Mouse (Mus musculus) spleen, adult 2 months (tissue): Measurements from ENCODE around the gene Prdx6.

Source experiments
- CTCF ChIP-seq: fragments of 200-500 bp; IDR thresholded peaks from 2 replicates; pipeline ENCODE4 v1.5.1; 2011; ENCODE audit warnings: mild to moderate bottlenecking, inconsistent platforms; ENCODE audit not compliant: insufficient read depth, insufficient read length, insufficient replicate concordance; ENCODE audit errors: extremely low read depth
- POLR2A ChIP-seq: fragments of 200-500 bp; IDR thresholded peaks from 2 replicates; pipeline ENCODE4 v1.6.1; 2011; ENCODE audit warnings: low read depth, low read length, inconsistent platforms

GRCm38 (mm10) chr1:161264961-161265360, 13.9 kb upstream of the Prdx6 start:
- TF ChIP-seq POLR2A (no peak), CTCF (no peak)
